Mouse (Mus musculus) adrenal gland, adult 8-10 months (tissue): ENCODE data around the gene Tmem9b. TPM values are rescaled to one million over a fixed set of nuclear protein-coding genes. Genes with fewer than 3 reads are reported as not detected.

Experiments
- DNase-seq: peaks from one replicate; pipeline ENCODE4 v3.0.0; 2022
- total RNA-seq, 4 experiments: library from RNA; stranded (reverse); gene quantifications; 2 replicates each; pipeline ENCODE4 v1.2.4; 2022

Tmem9b gene
- total RNA-seq, 4 experiments from 2014 or later: 48.7 to 52.2 (median 51.1) TPM

- DNase-seq: no peak
Observed at GRCm38 (mm10) chr7:109739822-109740370, 12.8 kb downstream of the Tmem9b start.

- DNase-seq: no peak
Observed at GRCm38 (mm10) chr7:109734806-109735205, 17.9 kb downstream of the Tmem9b start.

- DNase-seq: no peak
Observed at GRCm38 (mm10) chr7:109731626-109732025, 21.0 kb downstream of the Tmem9b start, which contains the start of gene Ascl3. TSS of gene Ascl3 (minus strand) at chr7:109731726.

GRCm38 (mm10) chr7:109723697-109724096 lies 29.0 kb downstream of the Tmem9b start, which contains the start of gene BC051019:
TSS of gene BC051019 (minus strand) at chr7:109723850.
- no peak for DNase-seq

GRCm38 (mm10) chr7:109723114-109723513 lies 29.6 kb downstream of the Tmem9b start:
- DNase-seq: no peak

- DNase-seq: no peak
Observed at GRCm38 (mm10) chr7:109722618-109723017, 30.1 kb downstream of the Tmem9b start.

GRCm38 (mm10) chr7:109719286-109719685 lies 33.4 kb downstream of the Tmem9b start:
- DNase-seq: no peak

- no peak for DNase-seq
Observed at GRCm38 (mm10) chr7:109713434-109713982, 39.2 kb downstream of the Tmem9b start.

- DNase-seq: no peak
Observed at GRCm38 (mm10) chr7:109712198-109712597, 40.5 kb downstream of the Tmem9b start.

- DNase-seq: no peak
Observed at GRCm38 (mm10) chr7:109710069-109710468, 42.6 kb downstream of the Tmem9b start.

GRCm38 (mm10) chr7:109708961-109709382 lies 43.7 kb downstream of the Tmem9b start:
- peak; percentile 20 for DNase-seq

- DNase-seq: peak; percentile 26
Observed at GRCm38 (mm10) chr7:109707023-109707785, 45.5 kb downstream of the Tmem9b start.

GRCm38 (mm10) chr7:109704461-109704860 lies 48.2 kb downstream of the Tmem9b start:
- DNase-seq: no peak

GRCm38 (mm10) chr7:109704016-109704377 lies 48.7 kb downstream of the Tmem9b start:
- no peak for DNase-seq

- DNase-seq: peak; percentile 94
Observed at GRCm38 (mm10) chr7:109703190-109704015, 49.3 kb downstream of the Tmem9b start, which contains the start of the genes St5 and Akip1. TSS of gene St5 (minus strand) at chr7:109703605. TSS of gene Akip1 (plus strand) at chr7:109703690.

- no peak for DNase-seq
Observed at GRCm38 (mm10) chr7:109702721-109703120, 50.0 kb downstream of the Tmem9b start.

GRCm38 (mm10) chr7:109700213-109700612 lies 52.5 kb downstream of the Tmem9b start:
- DNase-seq: no peak

- DNase-seq: no peak
Observed at GRCm38 (mm10) chr7:109695339-109695726, 57.3 kb downstream of the Tmem9b start.

- no peak for DNase-seq
Observed at GRCm38 (mm10) chr7:109694576-109695338, 57.9 kb downstream of the Tmem9b start.

GRCm38 (mm10) chr7:109690961-109691360 lies 61.7 kb downstream of the Tmem9b start:
- DNase-seq: no peak

GRCm38 (mm10) chr7:109690101-109690500 lies 62.6 kb downstream of the Tmem9b start:
- no peak for DNase-seq

- no peak for DNase-seq
Observed at GRCm38 (mm10) chr7:109686585-109687128, 66.0 kb downstream of the Tmem9b start.
